Mouse (Mus musculus): Measurements from ENCODE around the gene Arfgef3.

- TF ChIP-seq CTCF (IDR thresholded peaks at IDR 0.05) = no peak
- TF ChIP-seq EP300 (IDR thresholded peaks at IDR 0.05) = peak; percentile 76
Observed at GRCm38 (mm10) chr10:18741024-18741423, 2.7 kb downstream of the Arfgef3 start.
